Mouse (Mus musculus) brain, embryonic 14.5 days (tissue): Measurements from ENCODE around the gene Haus8.
"Not testable (repeated sequence)": the region's sequence is repeated elsewhere in the genome, so short reads cannot be mapped to it uniquely, and the experiment has no call there.

ENCODE experiments used
- CTCF ChIP-seq: fragments of 200-500 bp; IDR thresholded peaks from 2 replicates; pipeline ENCODE4 v1.5.1; 2012; ENCODE audit warnings: inconsistent platforms, mild to moderate bottlenecking, moderate library complexity, borderline replicate concordance; ENCODE audit not compliant: insufficient read depth, insufficient read length; ENCODE audit errors: extremely low read depth
- POLR2A ChIP-seq: fragments of 200-500 bp; IDR thresholded peaks from 2 replicates; pipeline ENCODE4 v1.6.1; 2012; ENCODE audit warnings: mild to moderate bottlenecking, inconsistent platforms, borderline replicate concordance; ENCODE audit not compliant: poor library complexity, insufficient read depth, insufficient read length, severe bottlenecking; ENCODE audit errors: extremely low read depth

- TF ChIP-seq POLR2A, CTCF: not testable (repeated sequence)
Observed at GRCm38 (mm10) chr8:71318610-71319009, 45.9 kb upstream of the Haus8 start.
